Comparison of ENCODE assay signal across 8 mouse cellular contexts in genomic region chr2:25055409-25056155, GRCm38 (mm10). TPM values are rescaled to one million over a fixed set of nuclear protein-coding genes. Genes with fewer than 3 reads are reported as not detected.
DNase-seq lines count a peak whose midpoint lies in the region; ATAC-seq and TF ChIP-seq lines count a peak whose summit lies in the region.

No protein-coding gene starts in this region.

- WGBS in heart, embryonic 13.5 days = 87% methylated on average over 21 of the region's 21 CpGs
- WGBS in forebrain, embryonic 13.5 days = 91% methylated on average over 21 of the region's 21 CpGs
- WGBS in liver, embryonic 12.5 days (ENCODE audit: insufficient replicate concordance) = 83% methylated on average over 21 of the region's 21 CpGs

- H3K9ac ChIP-seq in heart, embryonic 13.5 days = peak overlapping the region; percentile 93
- peak overlapping the region; percentile 84 for H3K9ac ChIP-seq in forebrain, embryonic 13.5 days
- no peak overlapping the region for H3K9ac ChIP-seq in liver, embryonic 12.5 days

- peaks cover 15% of the 10 kb centered on the region for H3K4me1 ChIP-seq in heart, embryonic 13.5 days
- H3K4me1 ChIP-seq in G1E (ENCODE audit: insufficient read depth, low read depth, low read length) = peaks cover 23% of the 10 kb centered on the region
- H3K4me1 ChIP-seq in forebrain, embryonic 13.5 days = peaks cover 19% of the 10 kb centered on the region
- peaks cover 61% of the 10 kb centered on the region for H3K4me1 ChIP-seq in liver, embryonic 12.5 days

- H3K4me2 ChIP-seq in heart, embryonic 13.5 days = peak overlapping the region; percentile 91
- peak overlapping the region; percentile 91 for H3K4me2 ChIP-seq in forebrain, embryonic 13.5 days
- H3K4me2 ChIP-seq in liver, embryonic 12.5 days = peak overlapping the region; percentile 81

- no peak for DNase-seq in heart, postnatal 14 days
- no peak for DNase-seq in G1E (ENCODE audit: low spot score)
- no peak for DNase-seq in T-cell, adult 2 months (ENCODE audit: low spot score)
- DNase-seq in left cerebral cortex, adult 18-20 months (ENCODE audit: low spot score in 2 of 2) = no peak
- DNase-seq in retina, embryonic 14.5 days (ENCODE audit: low spot score) = no peak

- ATAC-seq in heart, embryonic 13.5 days (ENCODE audit: extremely low read depth, insufficient number of reproducible peaks, low FRiP score, low TSS enrichment) = no peak
- ATAC-seq in G1E (ENCODE audit: extremely low read depth, insufficient number of reproducible peaks, low FRiP score, poor library complexity, severe bottlenecking) = no peak
- no peak; the same call in 1 of the 2 replicates for ATAC-seq in forebrain, embryonic 13.5 days
- no peak for ATAC-seq in liver, embryonic 12.5 days

- no peaks in the 10 kb centered on the region for H3K27me3 ChIP-seq in heart, embryonic 13.5 days (replicated peaks)
- no peaks in the 10 kb centered on the region; the same call in 1 of the 2 replicates for H3K27me3 ChIP-seq in G1E (ENCODE audit: insufficient read depth, low read length)
- H3K27me3 ChIP-seq in forebrain, embryonic 13.5 days = no peaks in the 10 kb centered on the region
- no peaks in the 10 kb centered on the region for H3K27me3 ChIP-seq in liver, embryonic 12.5 days (replicated peaks)

- intact Hi-C loops in heart, postnatal 14 days (cut with DNase I) = no loop called here

- TF ChIP-seq CTCF in G1E (IDR thresholded peaks at IDR 0.05; ENCODE audit: low read depth, low read length) = no peak

- H3K9me3 ChIP-seq in heart, embryonic 13.5 days = no peaks in the 10 kb centered on the region
- H3K9me3 ChIP-seq in G1E (replicated peaks) = no peaks in the 10 kb centered on the region
- H3K9me3 ChIP-seq in forebrain, embryonic 13.5 days (replicated peaks) = no peaks in the 10 kb centered on the region
- no peaks in the 10 kb centered on the region for H3K9me3 ChIP-seq in liver, embryonic 12.5 days (replicated peaks)

- H3K4me3 ChIP-seq in heart, embryonic 13.5 days = peak overlapping the region; percentile 87
- peak overlapping the region; percentile 77; the same call in 1 of the 2 replicates for H3K4me3 ChIP-seq in G1E (ENCODE audit: low read depth, low read length)
- peak overlapping the region; percentile 73 for H3K4me3 ChIP-seq in forebrain, embryonic 13.5 days
- H3K4me3 ChIP-seq in liver, embryonic 12.5 days = peak overlapping the region; percentile 70

- H3K36me3 ChIP-seq in heart, embryonic 13.5 days = peaks cover 57% of the 10 kb centered on the region
- H3K36me3 ChIP-seq in G1E (replicated peaks) = peaks cover 85% of the 10 kb centered on the region
- peaks cover 48% of the 10 kb centered on the region for H3K36me3 ChIP-seq in forebrain, embryonic 13.5 days (ENCODE audit: poor library complexity, severe bottlenecking)
- H3K36me3 ChIP-seq in liver, embryonic 12.5 days = peaks cover 46% of the 10 kb centered on the region

- no peak overlapping the region for H3K27ac ChIP-seq in heart, embryonic 13.5 days (replicated peaks)
- H3K27ac ChIP-seq in forebrain, embryonic 13.5 days = peak overlapping the region; percentile 48
- no peak overlapping the region for H3K27ac ChIP-seq in liver, embryonic 12.5 days

RNA-seq across cellular contexts. Expression of gene Nsmf, which starts 1.4 kb away (rescaled TPM):
- 49.4 and 51.0 TPM in 2 replicates for polyA plus RNA-seq in heart, embryonic 13.5 days (2015; fragmentation: Nextera tagmentation; extraction: Ambion mirVana)
- total RNA-seq in heart, postnatal 14 days (2021) = 10 to 100 TPM; 33.6 to 35.4 TPM
- total RNA-seq in G1E (2014; fragmentation: Nextera tagmentation) (28.5 and 36.4 TPM in 2 replicates), G1E (2017) (30.6 and 30.9 TPM in 2 replicates)
- 29.5 and 29.7 TPM in 2 replicates for polyA plus RNA-seq in G1E (2012)
- polyA plus RNA-seq in forebrain, embryonic 13.5 days (2015; fragmentation: Nextera tagmentation; extraction: Ambion mirVana) = 125 and 129 TPM in 2 replicates
- polyA plus RNA-seq in liver, embryonic 12.5 days (2016; fragmentation: Nextera tagmentation; extraction: Ambion mirVana) = 16.1 and 17.0 TPM in 2 replicates
- total RNA-seq in left cerebral cortex, adult 18-20 months (2021) = 100 to 1,000 TPM; 435 to 452 TPM

RNA-seq across cellular contexts. Expression of gene Entpd8, which starts 24.5 kb away (rescaled TPM):
- polyA plus RNA-seq in heart, embryonic 13.5 days (2015; fragmentation: Nextera tagmentation; extraction: Ambion mirVana) = not detected in 2 replicates
- total RNA-seq in heart, postnatal 14 days (2021) = not detected
- total RNA-seq in G1E (2014; fragmentation: Nextera tagmentation) = not detected in 2 replicates
- total RNA-seq in G1E (2017) = not detected in 2 replicates
- not detected in 2 replicates for polyA plus RNA-seq in G1E (2012)
- not detected in 2 replicates for polyA plus RNA-seq in forebrain, embryonic 13.5 days (2015; fragmentation: Nextera tagmentation; extraction: Ambion mirVana)
- 1.2 and 1.4 TPM in 2 replicates for polyA plus RNA-seq in liver, embryonic 12.5 days (2016; fragmentation: Nextera tagmentation; extraction: Ambion mirVana)
- total RNA-seq in left cerebral cortex, adult 18-20 months (2021) = not detected

RNA-seq across cellular contexts. Expression of gene Noxa1, which starts 39.4 kb away (rescaled TPM):
- polyA plus RNA-seq in heart, embryonic 13.5 days (2015; fragmentation: Nextera tagmentation; extraction: Ambion mirVana) = 0.09 TPM in 1 of 2 replicates, not detected in the other
- total RNA-seq in heart, postnatal 14 days (2021) = not detected
- total RNA-seq in G1E (2014; fragmentation: Nextera tagmentation) (not detected in 2 replicates), G1E (2017) (0.27 and 0.46 TPM in 2 replicates)
- polyA plus RNA-seq in G1E (2012) = 0.08 and 0.12 TPM in 2 replicates
- polyA plus RNA-seq in forebrain, embryonic 13.5 days (2015; fragmentation: Nextera tagmentation; extraction: Ambion mirVana) = not detected in 2 replicates
- polyA plus RNA-seq in liver, embryonic 12.5 days (2016; fragmentation: Nextera tagmentation; extraction: Ambion mirVana) = 0.64 and 0.71 TPM in 2 replicates
- not detected for total RNA-seq in left cerebral cortex, adult 18-20 months (2021)
